Mouse (Mus musculus) Muller cell, postnatal 12 days (primary cell): ENCODE data around the gene Dpy19l3.

ENCODE experiments used
- DNase-seq: peaks from one replicate; pipeline ENCODE4 v3.0.0-alpha.2; 2015; ENCODE audit errors: inconsistent ontology term

Gene Dpy19l3

GRCm38 (mm10) chr7:35636874-35637273 is 117.4 kb downstream of the Dpy19l3 start:
- DNase-seq: no peak

GRCm38 (mm10) chr7:35636229-35636628 is 118.0 kb downstream of the Dpy19l3 start:
- DNase-seq: no peak
